Mouse (Mus musculus): ENCODE measurements around the gene Rab6b. TPM values are rescaled to one million over a fixed set of nuclear protein-coding genes. Genes with fewer than 3 reads are reported as not detected.

The Rab6b gene
- 14.0 TPM for polyA plus RNA-seq (2014; fragmentation: Illumina TruSeq; extraction: RNeasy Lipid Tissue Mini Kit (QIAGEN cat#74804); ENCODE audit: insufficient read depth, low read depth, low replicate concordance)

DNA sequence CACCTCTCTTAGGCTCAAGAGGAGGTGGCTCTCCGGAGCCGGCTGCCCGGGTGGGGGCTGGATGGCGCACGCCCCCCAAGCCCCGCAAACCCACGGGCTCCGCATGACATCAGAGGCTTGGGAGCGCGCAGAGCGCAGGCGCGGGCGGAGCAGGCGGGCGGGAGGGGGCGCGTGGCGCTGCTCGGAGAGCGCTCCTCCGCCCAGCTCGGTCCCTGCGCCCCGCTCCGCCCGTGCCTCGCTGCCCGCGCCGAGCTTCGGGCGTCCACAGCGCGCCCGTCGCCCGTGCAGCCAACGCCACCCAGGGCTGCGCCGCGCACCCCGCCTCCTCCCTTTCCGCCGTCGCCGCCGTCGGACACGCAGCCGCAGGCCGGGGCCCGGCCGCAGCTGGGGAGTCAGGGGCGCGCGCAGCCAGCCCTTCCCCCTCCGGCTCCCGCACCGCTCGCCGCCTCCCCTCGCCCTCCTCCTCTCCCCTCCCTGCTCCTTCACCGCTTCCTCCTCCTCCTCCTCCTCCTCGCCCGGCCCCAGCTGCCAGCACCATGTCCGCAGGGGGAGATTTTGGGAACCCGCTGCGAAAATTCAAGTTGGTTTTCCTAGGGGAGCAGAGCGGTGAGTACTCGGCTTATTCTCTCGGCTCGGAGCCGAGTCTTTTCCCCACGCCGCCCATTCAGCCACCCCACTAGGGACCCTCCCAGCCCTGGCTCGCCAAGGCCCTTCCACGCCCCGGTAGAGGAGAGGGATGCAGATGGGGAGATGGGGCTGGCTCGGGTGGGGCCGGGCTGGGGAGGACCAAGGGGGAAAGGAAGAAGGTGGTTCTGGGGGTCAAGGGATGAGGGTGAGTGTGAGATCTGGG is at the start of gene Rab6b:
Gene Rab6b (plus strand): TSS at position 167 of the 850 bp plus-strand sequence.

DNA sequence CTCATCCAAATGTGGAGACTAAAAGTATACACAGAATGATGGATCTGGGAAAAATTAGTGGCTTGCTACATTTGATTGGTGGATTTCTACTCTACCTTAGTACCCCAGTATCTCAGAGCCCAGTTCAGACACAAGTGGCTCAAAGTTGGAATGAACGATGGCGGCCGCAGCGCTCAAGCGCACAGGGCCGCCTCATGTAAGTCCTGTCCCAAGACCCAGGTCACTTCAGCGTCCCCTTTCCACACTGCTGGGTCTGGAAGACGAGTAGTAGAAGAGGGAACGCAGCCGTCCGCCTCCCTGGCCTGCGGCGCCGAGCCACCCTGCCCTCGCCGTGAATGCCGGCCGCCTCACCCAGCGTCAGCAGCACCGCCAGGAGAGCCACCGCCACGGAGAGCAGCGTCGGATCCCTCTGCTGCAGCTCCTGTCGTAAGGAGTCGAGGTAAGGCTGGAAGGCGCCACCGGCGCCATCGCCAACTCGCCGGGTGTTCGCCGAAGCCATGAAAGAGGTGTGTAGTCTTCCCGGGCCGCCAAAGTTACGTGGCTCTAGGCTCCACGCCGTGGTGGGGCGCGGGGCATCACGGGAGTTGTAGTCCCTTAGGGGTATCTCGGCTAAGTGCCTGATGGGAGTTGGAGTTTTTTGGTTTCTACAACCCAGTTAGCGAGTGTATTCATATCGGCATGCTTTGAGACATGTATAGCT is 90.1 kb downstream of the Rab6b start, which contains the start of gene Srprb:
Gene Srprb (minus strand): TSS at position 577 of the 700 bp plus-strand sequence.

DNA sequence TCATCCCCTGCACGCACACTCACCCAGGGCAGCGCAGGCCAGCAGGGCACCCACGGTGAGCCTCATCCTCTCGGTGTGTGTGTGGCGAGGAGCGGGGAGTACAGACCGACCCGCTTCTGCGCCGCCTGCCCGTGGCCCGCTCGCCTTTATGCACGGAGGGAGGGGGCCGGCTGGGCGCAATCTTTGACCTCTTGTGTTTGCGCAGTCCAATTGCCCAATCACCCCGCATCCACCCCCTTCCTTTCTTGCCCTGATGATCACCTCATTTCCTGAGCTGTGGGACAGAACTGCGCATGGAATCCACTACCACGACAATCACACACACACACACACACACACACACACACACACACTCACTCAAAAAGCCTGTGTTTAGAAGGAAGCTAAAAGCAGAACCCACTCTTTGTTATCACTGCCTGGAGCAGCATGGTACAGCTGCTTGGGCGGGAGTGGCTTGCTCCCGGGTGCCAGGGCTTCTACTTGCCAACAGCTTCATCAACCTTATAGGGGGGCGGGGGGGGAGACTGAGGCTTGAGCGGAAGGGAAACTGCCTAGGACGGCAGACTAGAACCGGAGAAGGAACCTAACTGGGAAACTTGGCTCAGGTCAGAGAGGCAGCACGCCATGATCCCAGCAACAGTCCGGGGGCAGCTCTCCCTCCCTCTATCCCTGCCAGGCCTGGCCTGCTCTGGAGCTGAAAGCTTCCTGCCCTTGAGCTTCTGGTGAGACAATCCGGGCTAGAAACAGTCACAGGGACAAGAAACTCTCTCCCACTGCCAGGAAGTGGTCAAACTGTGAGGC is 118.8 kb downstream of the Rab6b start, which contains the start of the genes Gm20425 and Trf:
Gene Gm20425 (minus strand): TSS at position 157 of the 801 bp plus-strand sequence.
Gene Trf (minus strand): TSS at position 294 of the 801 bp plus-strand sequence.

Other genes starting within 250 kb of the Rab6b start
- gene Slco2a1, start 123.1 kb upstream of the Rab6b start, polyA plus RNA-seq (2014; fragmentation: Illumina TruSeq; extraction: RNeasy Lipid Tissue Mini Kit (QIAGEN cat#74804); ENCODE audit: insufficient read depth, low read depth, low replicate concordance) = 49.7 TPM
- gene Srprb, start 90.3 kb downstream of the Rab6b start, polyA plus RNA-seq (2014; fragmentation: Illumina TruSeq; extraction: RNeasy Lipid Tissue Mini Kit (QIAGEN cat#74804); ENCODE audit: insufficient read depth, low read depth, low replicate concordance) = 27.7 TPM
- gene Gm20425, start 118.5 kb downstream of the Rab6b start, polyA plus RNA-seq (2014; fragmentation: Illumina TruSeq; extraction: RNeasy Lipid Tissue Mini Kit (QIAGEN cat#74804); ENCODE audit: insufficient read depth, low read depth, low replicate concordance) = not detected
- 633 TPM for gene Trf, start 118.7 kb downstream of the Rab6b start, polyA plus RNA-seq (2014; fragmentation: Illumina TruSeq; extraction: RNeasy Lipid Tissue Mini Kit (QIAGEN cat#74804); ENCODE audit: insufficient read depth, low read depth, low replicate concordance)
- not detected for gene 1300017J02Rik, start 193.3 kb downstream of the Rab6b start, polyA plus RNA-seq (2014; fragmentation: Illumina TruSeq; extraction: RNeasy Lipid Tissue Mini Kit (QIAGEN cat#74804); ENCODE audit: insufficient read depth, low read depth, low replicate concordance)
- gene Topbp1, start 193.4 kb downstream of the Rab6b start, polyA plus RNA-seq (2014; fragmentation: Illumina TruSeq; extraction: RNeasy Lipid Tissue Mini Kit (QIAGEN cat#74804); ENCODE audit: insufficient read depth, low read depth, low replicate concordance) = 6.8 TPM